Mouse (Mus musculus) kidney, embryonic 14.5 days (tissue): Measurements from ENCODE around the gene Map2k5. TPM values are rescaled to one million over a fixed set of nuclear protein-coding genes. Genes with fewer than 3 reads are reported as not detected.

Experiments used
- ATAC-seq: fragments of 200-750 bp; cut with Nextera tagmentation; 2 replicates; pipeline ENCODE4 v1.8.0; 2017; ENCODE audit warnings: moderate number of reproducible peaks, mild to moderate bottlenecking, moderate TSS enrichment, moderate library complexity; ENCODE audit not compliant: low FRiP score, low TSS enrichment
- H3K27ac ChIP-seq: fragments of 300-500 bp; sonication (generic); 2 replicates; pipeline ENCODE4 v1.5.1; 2014; ENCODE audit warnings: low read depth, mild to moderate bottlenecking, low read length, moderate library complexity, mixed read lengths
- H3K27me3 ChIP-seq: fragments of 300-500 bp; sonication (generic); 2 replicates; pipeline ENCODE4 v1.6.1; 2014; ENCODE audit warnings: mild to moderate bottlenecking, low read length; ENCODE audit not compliant: control insufficient read depth, insufficient read depth
- H3K36me3 ChIP-seq: fragments of 300-500 bp; sonication (generic); 2 replicates; pipeline ENCODE4 v1.6.1; 2014; ENCODE audit warnings: low read length, mixed read lengths; ENCODE audit not compliant: control insufficient read depth, insufficient read depth
- H3K4me1 ChIP-seq: fragments of 300-500 bp; sonication (generic); 2 replicates; pipeline ENCODE4 v1.6.1; 2014; ENCODE audit warnings: low read length, mixed read lengths; ENCODE audit not compliant: control insufficient read depth, insufficient read depth
- H3K4me2 ChIP-seq: fragments of 300-500 bp; sonication (generic); replicated peaks from 2 replicates; pipeline ENCODE4 v1.6.1; 2014; ENCODE audit warnings: low read depth, mild to moderate bottlenecking, low read length
- H3K4me3 ChIP-seq: fragments of 300-500 bp; sonication (generic); 2 replicates; pipeline ENCODE4 v1.5.1; 2014; ENCODE audit warnings: mild to moderate bottlenecking, low read length
- H3K9ac ChIP-seq: fragments of 300-500 bp; sonication (generic); 2 replicates; pipeline ENCODE4 v1.6.1; 2014; ENCODE audit warnings: low read depth, mild to moderate bottlenecking, low read length, moderate library complexity
- H3K9me3 ChIP-seq: fragments of 300-500 bp; sonication (generic); 2 replicates; pipeline ENCODE4 v1.6.1; 2016; ENCODE audit warnings: low read length; ENCODE audit not compliant: control insufficient read depth
- WGBS: fragments of 180-500 bp; shearing (Covaris S2); extraction: QIAGEN DNeasy Blood & Tissue Kit; methylation state at CpG from one replicate; pipeline ENCODE4 v1.1.7; 2014; 5-methylcytosine and 5-hydroxymethylcytosine counted together
- polyA plus RNA-seq: library from polyadenylated mRNA; unstranded; fragments of >200 nt; fragmentation: Nextera tagmentation; extraction: Ambion mirVana; gene quantifications from 2 replicates; pipeline ENCODE4 v1.2.1, GENCODE M21; 2014

Map2k5 gene
- polyA plus RNA-seq, 1 experiment from 2014 or later, result 40.3 TPM

GRCm38 (mm10) chr9:63382761-63383160 lies 5.1 kb upstream of the Map2k5 start:
- Histone ChIP-seq H3K4me2 (no peak overlapping the region), H3K9ac (no peak overlapping the region), H3K4me1 (0 out of 2 replicates have a peak, but pooled peaks cover 5% of the 10 kb centered on the region), H3K4me3 (no peak overlapping the region), H3K36me3 (no peaks in the 10 kb centered on the region), H3K9me3 (no peaks in the 10 kb centered on the region), H3K27me3 (no peaks in the 10 kb centered on the region), H3K27ac (no peak overlapping the region)
- WGBS, result 97% methylated on average over 4 of the region's 4 CpGs
- no peak for ATAC-seq

GRCm38 (mm10) chr9:63380326-63380725 lies 2.6 kb upstream of the Map2k5 start:
- ATAC-seq, result no peak
- peaks cover 12% of the 10 kb centered on the region; the same call in 1 of the 2 replicates for H3K4me1 ChIP-seq
- H3K4me3 ChIP-seq, result no peak overlapping the region
- no peaks in the 10 kb centered on the region for H3K36me3 ChIP-seq
- H3K9ac ChIP-seq, result no peak overlapping the region
- H3K9me3 ChIP-seq, result no peaks in the 10 kb centered on the region
- no peaks in the 10 kb centered on the region for H3K27me3 ChIP-seq
- no peak overlapping the region for H3K4me2 ChIP-seq
- 85% methylated on average over 3 of the region's 3 CpGs for WGBS
- H3K27ac ChIP-seq, result no peak overlapping the region

DNA sequence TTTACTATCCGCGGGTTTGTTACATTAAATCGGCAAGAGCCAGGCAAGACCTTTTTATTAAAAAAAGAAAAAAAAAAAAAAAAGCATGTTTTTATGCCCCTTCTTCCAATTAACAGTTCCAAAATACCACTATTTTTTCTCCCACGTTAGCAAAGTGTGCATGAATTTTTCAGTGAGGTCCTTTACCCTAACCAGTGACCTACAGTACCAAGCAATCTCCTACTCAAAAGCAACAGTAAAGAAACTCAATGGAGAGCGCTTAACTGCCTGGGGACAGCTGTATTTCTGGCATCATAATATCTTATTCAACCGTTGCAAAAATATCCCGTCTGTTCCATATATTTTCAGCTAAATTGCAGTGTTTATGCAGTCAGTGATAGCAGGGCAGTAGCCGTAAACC lies 472 bp upstream of the Map2k5 start:
- Histone ChIP-seq H3K4me2 (peak overlapping the region; percentile 87), H3K4me3 (peak overlapping the region; percentile 89), H3K9ac (peak overlapping the region; percentile 88), H3K4me1 (peaks cover 12% of the 10 kb centered on the region; the same call in 1 of the 2 replicates), H3K9me3 (no peaks in the 10 kb centered on the region), H3K27ac (no peak overlapping the region), H3K36me3 (peaks cover 6% of the 10 kb centered on the region), H3K27me3 (no peaks in the 10 kb centered on the region)
- ATAC-seq, result no peak
- 20% methylated on average over 8 of the region's 8 CpGs for WGBS

GRCm38 (mm10) chr9:63373315-63373714 lies 4.4 kb downstream of the Map2k5 start:
- Histone ChIP-seq H3K4me3 (no peak overlapping the region), H3K27ac (no peak overlapping the region), H3K36me3 (peaks cover 20% of the 10 kb centered on the region), H3K4me1 (peaks cover 9% of the 10 kb centered on the region; the same call in 1 of the 2 replicates), H3K4me2 (no peak overlapping the region), H3K27me3 (no peaks in the 10 kb centered on the region), H3K9ac (no peak overlapping the region), H3K9me3 (no peaks in the 10 kb centered on the region)
- 89% methylated on average over 2 of the region's 2 CpGs for WGBS
- ATAC-seq, result no peak

- Histone ChIP-seq H3K9me3 (no peaks in the 10 kb centered on the region), H3K36me3 (peaks cover 20% of the 10 kb centered on the region), H3K27ac (no peak overlapping the region), H3K4me2 (no peak overlapping the region), H3K4me1 (peaks cover 8% of the 10 kb centered on the region; the same call in 1 of the 2 replicates), H3K4me3 (no peak overlapping the region), H3K27me3 (no peaks in the 10 kb centered on the region), H3K9ac (no peak overlapping the region)
- WGBS, result 77% methylated on average over 8 of the region's 8 CpGs
- ATAC-seq, result no peak
Observed at GRCm38 (mm10) chr9:63372541-63372940, 5.2 kb downstream of the Map2k5 start.

DNA sequence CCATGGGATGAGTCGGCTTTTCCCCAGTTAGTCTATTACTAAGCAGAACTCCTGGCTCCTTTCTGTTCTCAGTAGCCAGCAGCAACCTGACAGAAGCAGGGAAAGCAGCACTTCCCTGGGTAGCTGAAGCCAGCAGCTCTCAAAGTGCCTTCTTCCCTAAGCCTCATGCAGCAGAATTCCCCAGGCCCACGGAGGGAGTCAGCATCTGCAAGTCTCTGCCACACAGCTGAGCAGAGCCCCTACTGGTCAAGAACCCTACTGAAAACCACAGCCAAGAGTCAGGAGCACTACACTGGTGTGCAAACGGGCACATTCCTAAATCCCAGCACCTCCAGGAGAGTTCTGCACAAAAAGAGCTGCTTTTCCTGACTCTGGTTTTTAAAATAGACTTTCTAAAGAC lies 17.3 kb downstream of the Map2k5 start:
- H3K4me1 ChIP-seq, result peaks cover 5% of the 10 kb centered on the region; the same call in 1 of the 2 replicates
- H3K27me3 ChIP-seq, result no peaks in the 10 kb centered on the region
- H3K4me3 ChIP-seq, result no peak overlapping the region
- no peak overlapping the region for H3K27ac ChIP-seq
- H3K36me3 ChIP-seq, result peaks cover 3% of the 10 kb centered on the region; the same call in 1 of the 2 replicates
- 67% methylated on average over 3 of the region's 3 CpGs for WGBS
- H3K9ac ChIP-seq, result no peak overlapping the region
- H3K9me3 ChIP-seq, result no peaks in the 10 kb centered on the region
- ATAC-seq, result no peak
- no peak overlapping the region for H3K4me2 ChIP-seq

- no peak overlapping the region for H3K4me3 ChIP-seq
- WGBS, result 80% methylated on average over 5 of the region's 5 CpGs
- H3K4me1 ChIP-seq, result peaks cover 5% of the 10 kb centered on the region; the same call in 1 of the 2 replicates
- no peak overlapping the region for H3K4me2 ChIP-seq
- no peak overlapping the region for H3K9ac ChIP-seq
- H3K27ac ChIP-seq, result no peak overlapping the region
- no peaks in the 10 kb centered on the region for H3K27me3 ChIP-seq
- ATAC-seq, result no peak
- no peaks in the 10 kb centered on the region for H3K9me3 ChIP-seq
- H3K36me3 ChIP-seq, result no peaks in the 10 kb centered on the region
Observed at GRCm38 (mm10) chr9:63359016-63359415, 18.7 kb downstream of the Map2k5 start.

GRCm38 (mm10) chr9:63356721-63357120 lies 21.0 kb downstream of the Map2k5 start:
- Histone ChIP-seq H3K4me2 (no peak overlapping the region), H3K36me3 (no peaks in the 10 kb centered on the region), H3K9ac (no peak overlapping the region), H3K4me3 (no peak overlapping the region), H3K27me3 (no peaks in the 10 kb centered on the region), H3K27ac (no peak overlapping the region), H3K4me1 (peaks cover 5% of the 10 kb centered on the region; the same call in 1 of the 2 replicates), H3K9me3 (no peaks in the 10 kb centered on the region)
- ATAC-seq, result no peak
- WGBS, result 44% methylated on average over 4 of the region's 4 CpGs

DNA sequence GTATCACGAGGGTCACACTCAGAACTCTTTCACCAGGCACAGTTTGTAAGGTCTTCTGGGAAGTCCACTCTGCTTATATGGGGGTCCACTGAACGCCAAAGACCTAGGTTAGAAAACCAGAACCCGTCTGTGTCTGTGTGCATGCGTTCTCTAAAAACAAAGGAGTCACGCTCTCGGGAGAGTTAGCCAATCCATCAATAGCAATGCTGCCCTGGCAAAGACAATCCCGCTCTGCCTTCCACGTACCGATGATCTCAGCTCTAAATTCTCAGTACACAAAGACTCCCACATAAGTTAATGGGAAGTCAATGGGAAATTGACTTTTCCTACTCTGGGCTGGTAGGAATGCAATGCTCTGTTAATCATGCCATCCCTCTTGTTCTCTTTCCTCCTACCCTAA lies 21.4 kb downstream of the Map2k5 start:
- Histone ChIP-seq H3K9me3 (no peaks in the 10 kb centered on the region), H3K36me3 (no peaks in the 10 kb centered on the region), H3K4me2 (no peak overlapping the region), H3K4me1 (peaks cover 5% of the 10 kb centered on the region; the same call in 1 of the 2 replicates), H3K9ac (no peak overlapping the region), H3K27ac (no peak overlapping the region), H3K27me3 (no peaks in the 10 kb centered on the region), H3K4me3 (no peak overlapping the region)
- WGBS, result 25% methylated on average over 9 of the region's 9 CpGs
- ATAC-seq, result peak; percentile 46; the same call in 1 of the 2 replicates
